Mouse (Mus musculus) cortical plate, adult 2 months (tissue): ENCODE measurements around the gene Sec14l5.

ENCODE experiments used
- CTCF ChIP-seq: fragments of 200-500 bp; IDR thresholded peaks from 2 replicates; pipeline ENCODE4 v1.5.1; 2011; ENCODE audit warnings: mild to moderate bottlenecking, control low read depth, low read length; ENCODE audit not compliant: insufficient read depth; ENCODE audit errors: extremely low read depth
- POLR2A ChIP-seq: fragments of 200-500 bp; IDR thresholded peaks from 2 replicates; pipeline ENCODE4 v1.6.1; 2011; ENCODE audit warnings: mild to moderate bottlenecking, low read length, control low read depth; ENCODE audit not compliant: insufficient read depth; ENCODE audit errors: extremely low read depth

DNA sequence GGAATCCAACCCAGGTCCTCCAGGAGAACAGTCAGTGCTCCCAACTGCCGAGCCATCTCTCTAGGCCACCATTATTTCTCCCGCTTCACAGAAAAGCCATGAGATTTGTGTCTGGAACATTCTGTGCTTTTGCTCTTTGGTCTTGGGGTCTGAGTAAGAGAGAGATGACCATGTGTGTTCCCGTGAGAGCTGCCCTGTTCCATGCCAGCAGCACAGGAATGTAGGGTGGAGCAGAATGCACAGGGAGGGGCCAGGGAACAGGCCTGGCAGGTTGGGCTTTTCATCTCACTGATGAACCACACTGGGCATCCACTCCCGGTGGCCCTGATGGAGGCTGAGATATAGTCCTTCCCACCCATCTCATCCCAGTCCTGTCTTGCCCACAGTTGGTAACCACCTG lies 27.5 kb upstream of the Sec14l5 start:
- no peak for TF ChIP-seq CTCF
- no peak for TF ChIP-seq POLR2A
